Mouse (Mus musculus) ovary, postnatal 36 days (tissue): ENCODE measurements around the gene Rtl1.

Source experiments
- DNase-seq: peaks from one replicate; pipeline ENCODE4 v3.0.0; 2022; ENCODE audit warnings: low spot score, mixed read lengths

The Rtl1 gene

DNA sequence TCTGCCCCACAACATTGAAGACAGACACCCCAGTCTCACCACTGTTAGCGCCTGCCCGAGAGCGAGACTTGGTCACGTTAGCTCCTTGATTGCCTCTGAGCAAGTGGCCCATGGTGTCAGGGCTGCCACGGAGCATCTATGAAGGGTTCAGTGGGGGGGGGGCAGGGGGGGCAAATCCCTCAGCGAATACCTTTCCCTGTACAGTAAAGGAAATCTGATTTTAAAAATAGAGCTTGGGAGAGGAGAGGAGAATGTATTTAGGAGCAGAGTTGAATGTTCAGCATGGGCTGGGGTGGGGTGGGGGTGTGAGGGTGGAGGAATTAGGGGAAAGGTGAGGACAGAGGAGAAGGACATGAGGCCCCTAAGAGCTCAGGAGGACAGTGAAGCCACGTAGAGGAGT is at the start of gene Rtl1:
Rtl1 (minus strand) TSS at position 101 of the 400 bp plus-strand sequence.
- no peak for DNase-seq

DNA sequence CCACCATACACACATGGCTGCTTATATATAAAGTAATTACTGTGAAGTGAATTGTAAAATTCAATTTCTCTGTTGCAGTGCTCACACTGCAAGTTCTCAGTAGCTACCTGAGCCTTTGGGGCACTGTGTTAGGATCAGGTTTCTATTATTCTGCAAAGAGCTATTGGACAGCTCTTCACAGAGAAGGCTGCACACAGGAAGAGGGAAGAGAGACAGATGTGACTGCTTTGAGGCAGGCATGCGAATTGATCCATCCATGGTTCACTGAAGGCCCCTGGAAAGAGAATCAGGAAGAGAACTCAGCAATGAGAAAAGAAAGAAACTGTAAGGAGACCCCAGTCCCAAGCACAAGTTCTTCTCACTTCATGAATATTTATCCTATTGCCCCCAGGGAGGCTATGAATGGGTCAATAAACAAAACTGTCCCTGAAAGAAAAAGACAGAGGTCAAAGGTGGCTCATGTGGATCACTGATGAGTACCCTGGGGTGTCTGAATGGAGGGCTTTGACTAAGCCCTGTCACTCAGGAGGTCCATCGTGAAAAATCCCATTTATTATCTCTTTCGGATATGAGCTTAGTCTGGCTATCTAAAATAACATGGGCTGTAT is 40.5 kb upstream of the Rtl1 start:
- DNase-seq = no peak

- DNase-seq = no peak
Measured at GRCm38 (mm10) chr12:109632035-109632434, 31.9 kb upstream of the Rtl1 start.

- no peak for DNase-seq
Measured at GRCm38 (mm10) chr12:109628887-109629286, 28.8 kb upstream of the Rtl1 start.

- DNase-seq = no peak
Measured at GRCm38 (mm10) chr12:109626910-109627309, 26.8 kb upstream of the Rtl1 start.

GRCm38 (mm10) chr12:109620196-109620595 is 20.1 kb upstream of the Rtl1 start:
- no peak for DNase-seq

DNA sequence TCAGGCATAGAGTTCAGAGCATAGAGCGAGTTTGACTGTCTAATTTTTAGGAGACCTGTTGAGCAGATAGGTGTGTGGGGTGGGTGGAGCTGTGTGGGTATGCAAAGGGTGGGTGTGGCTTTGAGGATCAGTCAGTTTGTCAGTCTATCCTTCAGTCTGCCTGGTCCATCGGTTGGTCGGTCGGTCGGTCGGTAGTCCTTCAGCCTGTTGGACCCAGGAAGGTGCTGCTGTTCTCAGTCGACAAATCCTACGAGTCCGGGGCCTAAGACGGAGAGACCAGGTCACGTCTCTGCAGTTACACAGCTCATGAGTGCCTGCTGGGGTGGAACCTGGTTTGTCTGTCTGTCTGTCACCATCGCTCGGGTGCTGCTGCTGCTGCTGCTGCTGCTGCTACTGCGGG is 17.9 kb upstream of the Rtl1 start:
- DNase-seq = no peak

DNA sequence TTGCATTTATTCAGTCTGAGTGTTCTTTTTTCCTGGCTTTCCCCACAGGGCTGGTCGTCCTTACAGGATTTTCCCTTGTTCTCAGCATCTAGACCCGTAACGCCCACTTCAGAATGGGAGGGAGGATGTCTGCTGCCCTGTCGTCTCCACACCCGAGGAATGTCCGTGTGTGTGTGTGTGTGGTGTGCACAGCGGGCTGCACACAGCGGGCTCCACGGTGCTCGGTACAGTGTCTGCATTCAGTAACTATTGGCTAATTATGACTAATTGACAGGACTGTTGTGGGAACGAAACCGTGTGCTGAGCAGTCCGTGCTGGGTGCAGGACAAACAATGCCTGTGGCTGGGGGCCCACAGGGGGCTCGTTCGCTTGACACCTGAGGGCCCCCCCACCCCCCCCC is 17.0 kb upstream of the Rtl1 start:
- no peak for DNase-seq

DNA sequence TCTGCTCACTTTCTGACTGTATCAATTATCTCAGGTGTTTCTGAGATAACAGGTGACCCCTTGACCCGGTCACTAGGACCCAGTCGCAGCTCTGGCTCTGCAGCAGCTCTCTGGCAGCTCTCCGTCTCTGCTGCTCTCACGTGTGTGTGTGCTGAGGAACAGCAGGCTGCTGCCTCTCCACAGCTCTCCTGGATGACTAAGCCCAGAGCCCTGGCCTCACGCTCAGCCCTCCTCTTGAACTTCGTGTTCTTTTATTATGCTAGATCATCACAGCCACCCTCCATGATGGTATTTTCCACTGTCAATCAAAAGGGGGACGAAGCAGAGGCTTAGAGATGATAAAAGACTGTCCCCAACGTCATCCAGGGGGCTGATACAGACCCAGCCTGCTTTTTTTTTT is 15.2 kb upstream of the Rtl1 start:
- no peak for DNase-seq

- DNase-seq = no peak
Measured at GRCm38 (mm10) chr12:109614416-109614815, 14.3 kb upstream of the Rtl1 start.

GRCm38 (mm10) chr12:109612392-109613385 is 12.6 kb upstream of the Rtl1 start:
- DNase-seq = no peak

DNA sequence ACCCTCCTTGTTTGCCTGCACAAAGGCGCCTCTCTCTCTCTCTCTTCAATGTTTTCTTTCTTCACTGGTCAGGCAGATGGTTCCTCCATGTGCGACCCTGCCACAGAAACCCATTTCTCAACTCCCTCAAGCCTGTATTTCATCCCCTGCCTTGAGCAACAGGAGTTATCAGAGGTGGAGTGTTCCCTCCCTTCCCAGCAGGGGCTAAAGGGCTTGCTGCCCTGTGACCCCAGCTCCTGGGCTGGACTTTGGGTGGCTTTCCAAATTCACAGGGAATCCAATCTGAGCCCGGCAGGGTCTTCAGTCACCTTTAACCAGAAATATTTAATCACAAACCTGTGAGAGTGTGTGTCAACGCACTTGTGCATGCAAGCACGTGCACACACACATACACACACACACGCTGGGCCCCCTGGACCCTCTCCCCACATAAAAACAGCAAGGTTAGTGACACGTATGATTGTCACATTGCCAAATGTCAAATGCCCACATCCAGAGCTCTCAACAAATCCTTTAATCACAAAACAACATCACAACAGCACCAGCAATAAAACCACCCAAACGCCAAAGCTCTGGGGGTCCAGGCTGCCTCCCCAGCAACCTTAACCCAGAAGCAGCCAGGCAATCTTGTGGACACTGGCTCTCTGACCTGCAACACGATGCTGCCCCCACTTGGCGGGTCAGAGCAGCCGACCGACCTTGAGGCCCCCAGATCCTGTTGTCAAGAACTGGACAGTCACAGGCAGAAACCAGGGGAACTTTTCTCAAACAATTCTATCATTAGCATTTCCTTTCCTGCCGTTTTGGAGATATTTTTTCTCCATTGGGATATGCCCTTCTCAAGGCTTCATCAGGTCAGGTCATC is 8.7 kb upstream of the Rtl1 start:
- DNase-seq = peak; percentile 59

GRCm38 (mm10) chr12:109607953-109608352 is 7.8 kb upstream of the Rtl1 start:
- DNase-seq = no peak

DNA sequence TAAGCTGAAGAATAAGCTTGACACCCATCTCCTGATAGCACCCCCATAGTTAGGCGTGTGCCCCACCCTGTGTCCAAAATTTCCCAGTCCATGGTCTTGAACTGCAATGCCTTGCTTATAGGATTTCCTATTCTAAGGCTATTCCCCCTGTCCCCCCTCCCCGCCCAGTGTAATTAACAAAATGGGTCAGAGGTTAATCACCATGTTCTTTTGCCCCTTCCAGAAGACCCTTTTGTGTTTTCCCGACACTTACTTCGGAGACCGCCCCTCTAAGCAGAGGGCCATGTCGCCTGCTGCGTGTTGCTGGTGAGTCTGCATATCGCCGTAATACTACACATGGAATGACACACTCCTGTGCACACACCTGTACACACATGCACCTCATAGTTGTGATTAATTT is 7.1 kb upstream of the Rtl1 start:
- no peak for DNase-seq

DNA sequence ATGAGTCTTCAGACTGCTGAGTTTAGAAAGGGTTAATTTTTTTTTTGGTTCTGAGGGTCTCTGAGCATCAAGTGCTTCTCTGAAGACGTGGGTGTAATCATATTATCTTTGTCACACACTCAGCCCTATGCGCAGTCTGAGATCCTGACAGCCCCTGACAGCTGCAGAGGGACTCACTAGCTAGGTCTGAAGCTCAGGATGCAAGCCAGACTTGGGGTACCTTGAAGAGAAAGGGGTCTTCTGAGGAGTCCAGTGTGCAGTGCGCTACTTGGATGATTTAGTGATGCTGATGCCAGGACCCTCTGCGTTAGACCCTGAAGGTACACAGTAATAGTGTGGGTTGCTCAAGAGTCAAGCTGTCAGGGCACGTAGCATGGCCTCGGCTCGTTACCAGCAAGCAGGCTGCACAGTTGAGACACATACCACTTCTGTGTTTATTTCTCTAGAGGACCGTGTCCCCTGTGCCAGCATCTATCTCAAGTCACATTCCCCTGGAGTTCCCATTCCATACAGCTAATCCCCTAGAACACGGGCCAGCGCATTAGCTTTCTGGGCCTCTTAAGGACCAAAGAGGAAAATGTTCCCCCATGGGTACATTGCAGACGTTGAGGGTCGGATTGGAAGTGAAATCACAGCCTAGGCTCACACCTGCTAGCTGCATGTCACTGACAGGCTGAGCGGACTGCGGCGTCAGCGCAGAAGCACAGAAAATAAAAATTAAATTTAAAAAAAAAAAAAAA is 5.0 kb upstream of the Rtl1 start:
- DNase-seq = no peak

- no peak for DNase-seq
Measured at GRCm38 (mm10) chr12:109598551-109599250, 1.4 kb downstream of the Rtl1 start.

DNA sequence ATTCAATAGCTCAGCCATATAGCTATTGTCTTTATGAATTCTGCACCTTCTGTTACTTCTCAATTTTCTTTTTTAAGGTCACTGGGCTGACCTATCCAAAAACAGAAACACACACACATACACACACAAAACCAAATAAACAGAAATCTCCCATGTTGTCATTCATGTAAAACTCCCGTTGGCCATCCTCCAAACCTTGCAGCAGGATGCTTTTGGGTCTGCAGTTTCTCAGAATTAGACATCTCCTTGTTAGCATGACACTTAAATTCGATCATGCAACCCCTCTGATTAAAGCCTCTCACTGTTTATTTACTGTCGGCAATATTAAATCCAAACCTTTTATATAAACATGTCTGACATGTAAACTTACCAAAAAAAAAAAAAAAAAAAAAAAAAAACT is 3.4 kb downstream of the Rtl1 start:
- DNase-seq = no peak

DNA sequence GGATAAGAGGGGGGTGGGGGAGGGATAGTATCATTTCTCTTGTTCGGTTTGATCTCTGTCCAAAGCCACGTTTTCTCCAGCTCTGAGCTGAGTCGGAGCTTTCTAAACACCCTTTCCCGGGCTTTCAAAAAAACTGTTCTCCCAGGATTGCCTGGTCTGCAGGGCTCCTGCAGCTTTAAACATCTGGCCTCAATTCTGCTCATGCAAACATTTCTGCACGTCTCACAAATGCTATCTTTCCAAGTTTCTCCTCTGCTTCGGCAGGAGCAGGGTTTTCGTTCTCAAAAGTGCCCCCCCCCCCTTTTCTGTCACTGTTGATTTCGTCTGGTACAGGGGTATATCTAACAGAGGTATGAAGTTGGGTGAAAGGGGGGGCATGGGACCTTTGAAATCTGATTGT is 3.9 kb downstream of the Rtl1 start:
- DNase-seq = no peak

- peak; percentile 40 for DNase-seq
Measured at GRCm38 (mm10) chr12:109595753-109596152, 4.4 kb downstream of the Rtl1 start.

- DNase-seq = no peak
Measured at GRCm38 (mm10) chr12:109594961-109595360, 5.2 kb downstream of the Rtl1 start.

GRCm38 (mm10) chr12:109582185-109582584 is 17.9 kb downstream of the Rtl1 start:
- DNase-seq = no peak
